32 mouse cellular contexts compared by ENCODE assay signal in genomic region chr19:5575336-5575735, GRCm38 (mm10). TPM values are rescaled to one million over a fixed set of nuclear protein-coding genes. Genes with fewer than 3 reads are reported as not detected.
"Had no signal": no experiment of that assay in that cellular context is flagged by ENCODE, and none has a peak within 500 bp of the region (broad histone marks: within the 10 kb centered on the region; RNA-seq: fewer than 3 reads in every experiment).

No protein-coding gene starts in this region.

- H3K36me3 ChIP-seq: intestine, embryonic 15.5 days; limb, embryonic 10.5 days; limb, embryonic 12.5 days had no signal

- H3K4me3 ChIP-seq: gastrocnemius, adult 2 months; heart, embryonic 10.5 days; heart, embryonic 12.5 days; hindbrain, embryonic 10.5 days; hindbrain, embryonic 12.5 days; intestine, embryonic 15.5 days; kidney, embryonic 15.5 days; layer of hippocampus, adult 2 months; left cerebral cortex, adult 2 months; limb, embryonic 10.5 days; limb, embryonic 12.5 days had no signal

- H3K4me1 ChIP-seq: heart, embryonic 10.5 days; heart, embryonic 12.5 days; hindbrain, embryonic 12.5 days; intestine, embryonic 15.5 days; kidney, embryonic 15.5 days; limb, embryonic 10.5 days; limb, embryonic 12.5 days had no signal

- H3K27ac ChIP-seq: gastrocnemius, adult 2 months; heart, embryonic 10.5 days; hindbrain, embryonic 10.5 days; hindbrain, embryonic 12.5 days; hindbrain, embryonic 14.5 days; intestine, embryonic 15.5 days; kidney, embryonic 15.5 days; kidney, postnatal 0 days; layer of hippocampus, adult 2 months; left cerebral cortex, adult 2 months; limb, embryonic 10.5 days; limb, embryonic 12.5 days; liver, embryonic 14.5 days had no signal

- H3K9ac ChIP-seq: heart, embryonic 12.5 days; hindbrain, embryonic 12.5 days; hindbrain, embryonic 14.5 days; intestine, embryonic 15.5 days; kidney, embryonic 15.5 days; limb, embryonic 12.5 days; liver, embryonic 14.5 days had no signal

- H3K27me3 ChIP-seq: hindbrain, embryonic 12.5 days; intestine, embryonic 15.5 days; kidney, embryonic 15.5 days had no signal

- DNase-seq: gastrocnemius, adult 2 months; gastrocnemius, postnatal 10 days; gastrocnemius, postnatal 25 days; heart, adult 18-20 months; heart, postnatal 10 days; heart, postnatal 4 days; kidney, adult 8-10 months; kidney, postnatal 25 days; kidney, postnatal 4 days had no signal

RNA-seq across cellular contexts. Expression of gene Ovol1, which starts 14.9 kb away (rescaled TPM):
- total RNA-seq: gastrocnemius, adult 2 months; gastrocnemius, postnatal 10 days; gastrocnemius, postnatal 25 days; gastrocnemius, postnatal 4 days; granulocyte monocyte progenitor cell, adult 5-6 weeks; heart, adult 18-20 months; heart, adult 8-10 months; heart, postnatal 10 days; heart, postnatal 25 days; heart, postnatal 4 days; layer of hippocampus, adult 2 months; layer of hippocampus, postnatal 10 days; layer of hippocampus, postnatal 25 days; left cerebral cortex, adult 2 months; left cerebral cortex, postnatal 14 days; left cerebral cortex, postnatal 36 days had no signal
- polyA plus RNA-seq: heart, embryonic 12.5 days; heart, embryonic 14.5 days; inflammation-experienced regulatory T-cells, adult 6 months had no signal
